Mouse (Mus musculus) CH12.LX (cell line): ENCODE results near the gene Lemd2. TPM values are rescaled to one million over a fixed set of nuclear protein-coding genes. Genes with fewer than 3 reads are reported as not detected.

Source experiments
- DNase-seq: peaks from one replicate; pipeline ENCODE4 v3.0.0-alpha.2; 2013; ENCODE audit errors: extremely low read depth
- H3K27ac ChIP-seq: 2 replicates; pipeline ENCODE4 v1.5.1; 2012; ENCODE audit warnings: low read depth, mild to moderate bottlenecking, control low read depth, moderate library complexity; ENCODE audit not compliant: insufficient read depth
- H3K27me3 ChIP-seq: replicated peaks from 2 replicates; pipeline ENCODE3; 2012; ENCODE audit warnings: inconsistent platforms
- H3K36me3 ChIP-seq, 2 experiments: replicated peaks in 1 of 2; 2 replicates each; pipeline versions ENCODE3 to v1.6.1; 2012; ENCODE audit warnings: inconsistent platforms in 1 of 2, low read length in 1 of 2, mild to moderate bottlenecking in 1 of 2, mixed read lengths in 1 of 2, moderate library complexity in 1 of 2; ENCODE audit not compliant: control insufficient read depth in 1 of 2, insufficient read depth in 1 of 2
- H3K4me1 ChIP-seq, 2 experiments: 2 replicates each; pipeline ENCODE4 v1.6.1; 2012; ENCODE audit warnings: inconsistent platforms in 1 of 2, moderate library complexity in 1 of 2; ENCODE audit not compliant: insufficient read depth in 2 of 2, control insufficient read depth in 1 of 2
- H3K4me2 ChIP-seq: 2 replicates; pipeline ENCODE4 v1.6.1; 2012; ENCODE audit warnings: low read depth, mild to moderate bottlenecking, control low read depth; ENCODE audit not compliant: poor library complexity, insufficient read depth, severe bottlenecking
- H3K4me3 ChIP-seq, 3 experiments: fragments of 150-350 bp in 1 of 3; sonication (generic) in 1 of 3; replicated peaks in 1 of 3; 2 replicates each; pipeline versions ENCODE3 to v1.5.1; 2011 to 2012; ENCODE audit warnings: low read depth in 2 of 3, low read length in 2 of 3, mild to moderate bottlenecking in 2 of 3, moderate library complexity in 2 of 3, control low read depth in 1 of 3, improper control_type of control experiment in 1 of 3, inconsistent platforms in 1 of 3, mixed read lengths in 1 of 3; ENCODE audit not compliant: poor library complexity in 1 of 3
- H3K79me2 ChIP-seq: replicated peaks from 2 replicates; pipeline ENCODE4 v1.6.1; 2012; ENCODE audit warnings: mild to moderate bottlenecking, moderate library complexity; ENCODE audit not compliant: control insufficient read depth, poor library complexity, insufficient read depth, severe bottlenecking; ENCODE audit errors: extremely low read depth
- H3K9ac ChIP-seq: 2 replicates; pipeline ENCODE4 v1.6.1; 2012; ENCODE audit warnings: low read depth, mild to moderate bottlenecking, control low read depth, moderate library complexity; ENCODE audit not compliant: insufficient read depth
- H3K9me3 ChIP-seq: replicated peaks from 2 replicates; pipeline ENCODE3; 2012; ENCODE audit warnings: low read length, inconsistent platforms, mixed read lengths
- BHLHE40 ChIP-seq: IDR thresholded peaks from 2 replicates; pipeline ENCODE4 v1.6.1; 2011; ENCODE audit warnings: mild to moderate bottlenecking, low read depth, low read length, improper control_type of control experiment
- CHD1 ChIP-seq: IDR thresholded peaks from 2 replicates; pipeline ENCODE4 v1.6.1; 2012; ENCODE audit warnings: low read depth, low read length, improper control_type of control experiment, inconsistent platforms
- CHD2 ChIP-seq: IDR thresholded peaks from 2 replicates; pipeline ENCODE4 v1.6.1; 2011; ENCODE audit warnings: low read length, improper control_type of control experiment
- CTCF ChIP-seq, 2 experiments: IDR thresholded peaks in 1 of 2; conservative IDR thresholded peaks in 1 of 2; 2 replicates each; pipeline ENCODE4 v1.5.1; 2011 to 2012; ENCODE audit warnings: low read depth in 2 of 2, low read length in 2 of 2, improper control_type of control experiment in 1 of 2, inconsistent platforms in 1 of 2, mild to moderate bottlenecking in 1 of 2, moderate library complexity in 1 of 2
- ELF1 ChIP-seq: IDR thresholded peaks from 2 replicates; pipeline ENCODE4 v1.6.1; 2014; ENCODE audit warnings: low read depth, mild to moderate bottlenecking, inconsistent platforms, low read length, improper control_type of control experiment
- EP300 ChIP-seq: IDR thresholded peaks from 2 replicates; pipeline ENCODE4 v1.6.1; 2011; ENCODE audit warnings: low read length, improper control_type of control experiment
- ETS1 ChIP-seq: conservative IDR thresholded peaks from 2 replicates; pipeline ENCODE4 v1.6.1; 2012; ENCODE audit warnings: low read depth, mild to moderate bottlenecking, inconsistent platforms, low read length, improper control_type of control experiment, moderate library complexity
- GABPA ChIP-seq: IDR thresholded peaks from 2 replicates; pipeline ENCODE4 v1.6.1; 2012; ENCODE audit warnings: low read depth, low read length, improper control_type of control experiment, inconsistent platforms; ENCODE audit not compliant: insufficient replicate concordance
- HCFC1 ChIP-seq: IDR thresholded peaks from 2 replicates; pipeline ENCODE4 v1.6.1; 2012; ENCODE audit warnings: low read depth, mild to moderate bottlenecking, inconsistent platforms, low read length, improper control_type of control experiment
- JUN ChIP-seq: IDR thresholded peaks from 2 replicates; pipeline ENCODE4 v1.6.1; 2011; ENCODE audit warnings: low read depth, mild to moderate bottlenecking, low read length, improper control_type of control experiment, moderate library complexity; ENCODE audit not compliant: insufficient read depth
- JUND ChIP-seq: conservative IDR thresholded peaks from 2 replicates; pipeline ENCODE4 v1.6.1; 2011; ENCODE audit warnings: low read depth, low read length, improper control_type of control experiment
- MAFK ChIP-seq: IDR thresholded peaks from 2 replicates; pipeline ENCODE4 v1.6.1; 2011; ENCODE audit warnings: low read length, improper control_type of control experiment; ENCODE audit not compliant: insufficient replicate concordance
- MAX ChIP-seq: IDR thresholded peaks from 2 replicates; pipeline ENCODE4 v1.6.1; 2011; ENCODE audit warnings: low read length, improper control_type of control experiment
- MAZ ChIP-seq: IDR thresholded peaks from 2 replicates; pipeline ENCODE4 v1.6.1; 2012; ENCODE audit warnings: low read depth, mild to moderate bottlenecking, inconsistent platforms, low read length, improper control_type of control experiment, moderate library complexity
- MEF2A ChIP-seq: IDR thresholded peaks from 2 replicates; pipeline ENCODE4 v1.6.1; 2014; ENCODE audit warnings: low read depth, mild to moderate bottlenecking, inconsistent platforms, low read length, improper control_type of control experiment, borderline replicate concordance
- MXI1 ChIP-seq: IDR thresholded peaks from 2 replicates; pipeline ENCODE4 v1.6.1; 2011; ENCODE audit warnings: mild to moderate bottlenecking, low read depth, low read length, improper control_type of control experiment
- MYC ChIP-seq: IDR thresholded peaks from 2 replicates; pipeline ENCODE4 v1.6.1; 2011; ENCODE audit warnings: low read depth, mild to moderate bottlenecking, improper control_type of control experiment, low read length
- NELFE ChIP-seq: IDR thresholded peaks from 2 replicates; pipeline ENCODE4 v1.6.1; 2011; ENCODE audit warnings: low read depth, low read length, improper control_type of control experiment
- NRF1 ChIP-seq: IDR thresholded peaks from 2 replicates; pipeline ENCODE4 v1.6.1; 2014; ENCODE audit warnings: low read depth, mild to moderate bottlenecking, inconsistent platforms, low read length, improper control_type of control experiment, moderate library complexity
- PAX5 ChIP-seq: IDR thresholded peaks from 2 replicates; pipeline ENCODE4 v1.6.1; 2012; ENCODE audit warnings: low read length, inconsistent platforms, mixed read lengths
- POLR2A ChIP-seq: IDR thresholded peaks from 2 replicates; pipeline ENCODE4 v1.6.1; 2011; ENCODE audit warnings: low read depth, mild to moderate bottlenecking, improper control_type of control experiment, low read length
- POLR2AphosphoS2 ChIP-seq: IDR thresholded peaks from 2 replicates; pipeline ENCODE4 v1.6.1; 2011; ENCODE audit warnings: low read depth, low read length, improper control_type of control experiment
- RAD21 ChIP-seq: IDR thresholded peaks from 2 replicates; pipeline ENCODE4 v1.6.1; 2011; ENCODE audit warnings: low read depth, mild to moderate bottlenecking, low read length, improper control_type of control experiment, moderate library complexity
- RCOR1 ChIP-seq: conservative IDR thresholded peaks from 2 replicates; pipeline ENCODE4 v1.6.1; 2012; ENCODE audit warnings: low read depth, mild to moderate bottlenecking, inconsistent platforms, low read length, improper control_type of control experiment
- SIN3A ChIP-seq: IDR thresholded peaks from 2 replicates; pipeline ENCODE4 v1.6.1; 2012; ENCODE audit warnings: low read length, improper control_type of control experiment, inconsistent platforms
- SMC3 ChIP-seq: IDR thresholded peaks from 2 replicates; pipeline ENCODE4 v1.6.1; 2011; ENCODE audit warnings: low read depth, low read length, improper control_type of control experiment
- TBP ChIP-seq: conservative IDR thresholded peaks from 2 replicates; pipeline ENCODE4 v1.6.1; 2011; ENCODE audit warnings: low read depth, low read length, improper control_type of control experiment
- UBTF ChIP-seq: IDR thresholded peaks from 2 replicates; pipeline ENCODE4 v1.6.1; 2012; ENCODE audit warnings: low read depth, mild to moderate bottlenecking, inconsistent platforms, low read length, improper control_type of control experiment, moderate library complexity
- USF1 ChIP-seq: IDR thresholded peaks from 2 replicates; pipeline ENCODE4 v1.6.1; 2014; ENCODE audit warnings: low read depth, mild to moderate bottlenecking, inconsistent platforms, low read length, improper control_type of control experiment
- USF2 ChIP-seq: conservative IDR thresholded peaks from 2 replicates; pipeline ENCODE4 v1.6.1; 2011; ENCODE audit warnings: low read depth, low read length, improper control_type of control experiment
- ZC3H11A ChIP-seq: IDR thresholded peaks from 2 replicates; pipeline ENCODE4 v1.6.1; 2012; ENCODE audit warnings: low read depth, mild to moderate bottlenecking, inconsistent platforms, low read length, improper control_type of control experiment
- ZKSCAN1 ChIP-seq: IDR thresholded peaks from 2 replicates; pipeline ENCODE4 v1.6.1; 2012; ENCODE audit warnings: low read depth, inconsistent platforms, low read length, improper control_type of control experiment, borderline replicate concordance
- ZNF384 ChIP-seq: IDR thresholded peaks from 2 replicates; pipeline ENCODE4 v1.6.1; 2012; ENCODE audit warnings: low read depth, low read length, improper control_type of control experiment, inconsistent platforms
- dilution Hi-C: fragments of 300-500 bp; cut with MboI; formaldehyde crosslinking; loops from 2 replicates; pipeline ENCODE4 v1.14.3; 2020; ENCODE audit warnings: low sequenced_read_pairs; ENCODE audit not compliant: extremely low pct_unique_long_range_greater_than_20kb, extremely low pct_ligation_motif_present
- in situ Hi-C: fragments of 300-500 bp; cut with MboI; formaldehyde crosslinking; loops from 3 replicates; pipeline ENCODE4 v1.14.3; 2019; ENCODE audit warnings: low sequenced_read_pairs, low pct_ligation_motif_present, low pct_unique_long_range_greater_than_20kb, mixed read lengths
- polyA plus RNA-seq: library from polyadenylated mRNA; unstranded; fragments of >175 nt; gene quantifications from 2 replicates; pipeline ENCODE4 v1.2.1, GENCODE M21; 2012; ENCODE audit warnings: low read depth; ENCODE audit not compliant: insufficient read length
- total RNA-seq, 2 experiments: library from RNA; depleted of rRNA; stranded (reverse); fragments of 300-350 nt in 1 of 2; fragments of >200 nt in 1 of 2; gene quantifications; 2 replicates each; pipeline ENCODE4 v1.2.3; 2012 to 2014

Lemd2 gene
- total and polyA plus RNA-seq, 3 experiments = 15.1 to 28.8 (median 18.4) TPM

GRCm38 (mm10) chr17:27202919-27203357 is 1.3 kb downstream of the Lemd2 start:
- in situ Hi-C loops (no loop called here), dilution Hi-C loops (no loop called here)
- no peak overlapping the region for H3K27ac ChIP-seq
- DNase-seq = no peak
- peaks cover 8% of the 10 kb centered on the region for H3K9me3 ChIP-seq
- peaks cover 29 to 44% of the 10 kb centered on the region in 2 experiments for H3K36me3 ChIP-seq
- peak overlapping the region; percentile 74 to 94 (median 82) for H3K4me3 ChIP-seq
- H3K4me1 ChIP-seq = peaks cover 2 to 10% of the 10 kb centered on the region in 2 experiments; a peak in 3 of 4 replicates
- H3K9ac ChIP-seq = peak overlapping the region; percentile 84
- peak overlapping the region; percentile 53 for H3K4me2 ChIP-seq
- H3K79me2 ChIP-seq = no peaks in the 10 kb centered on the region; the same call in 1 of the 2 replicates
- H3K27me3 ChIP-seq = peaks cover 1% of the 10 kb centered on the region
- no peak for TF ChIP-seq CTCF (conservative IDR thresholded peaks at IDR 0.05 in 1 of 2, IDR thresholded peaks at IDR 0.05 in 1 of 2; ENCODE audit: low read depth in 2 of 2, low read length in 2 of 2)
- peak; percentile 47; the same call in 1 of the 2 replicates for TF ChIP-seq BHLHE40
- TF ChIP-seq ZNF384 = peak; percentile 66

- Histone ChIP-seq H3K9ac (no peak overlapping the region), H3K4me3 (no peak overlapping the region), H3K36me3 (peaks cover 38 to 53% of the 10 kb centered on the region in 2 experiments), H3K9me3 (peaks cover 8% of the 10 kb centered on the region), H3K4me1 (peaks cover 8 to 10% of the 10 kb centered on the region in 2 experiments), H3K27ac (no peak overlapping the region), H3K27me3 (no peaks in the 10 kb centered on the region), H3K79me2 (no peaks in the 10 kb centered on the region; the same call in 1 of the 2 replicates), H3K4me2 (no peak overlapping the region)
- DNase-seq = peak; percentile 55
- dilution Hi-C loops (no loop called here), in situ Hi-C loops (no loop called here)
- TF ChIP-seq ZKSCAN1 = no peak
- no peak for TF ChIP-seq MAFK
- peak; percentile 51; the same call in 1 of the 2 replicates for TF ChIP-seq MAX
- no peak for TF ChIP-seq SIN3A
- TF ChIP-seq ETS1 = no peak
- no peak for TF ChIP-seq MAZ
- no peak for TF ChIP-seq RCOR1
- TF ChIP-seq ELF1 = no peak
- no peak for TF ChIP-seq USF2
- peak; percentile 82 for TF ChIP-seq MYC
- TF ChIP-seq SMC3 = peak; percentile 52
- no peak for TF ChIP-seq POLR2A
- TF ChIP-seq ZC3H11A = no peak
- TF ChIP-seq MEF2A = no peak
- no peak for TF ChIP-seq JUN
- TF ChIP-seq EP300 = no peak
- no peak for TF ChIP-seq HCFC1
- TF ChIP-seq RAD21 = peak; percentile 41
- no peak for TF ChIP-seq GABPA
- TF ChIP-seq TBP = no peak
- TF ChIP-seq NRF1 = no peak
- no peak for TF ChIP-seq PAX5
- TF ChIP-seq CHD2 = no peak
- no peak for TF ChIP-seq NELFE
- TF ChIP-seq CTCF (conservative IDR thresholded peaks at IDR 0.05 in 1 of 2, IDR thresholded peaks at IDR 0.05 in 1 of 2; ENCODE audit: low read depth in 2 of 2, low read length in 2 of 2) = peak in 1 of 2 experiments; percentile 58; a peak in 2 of 4 replicates
- no peak for TF ChIP-seq JUND
- TF ChIP-seq MXI1 = no peak
- no peak for TF ChIP-seq UBTF
- TF ChIP-seq BHLHE40 = no peak
- TF ChIP-seq POLR2AphosphoS2 = no peak
- TF ChIP-seq ZNF384 = no peak
- TF ChIP-seq CHD1 = no peak
- no peak for TF ChIP-seq USF1
Observed at GRCm38 (mm10) chr17:27201981-27202380, 2.3 kb downstream of the Lemd2 start.
